Mouse (Mus musculus): ENCODE data around the gene Il17rb. TPM values are rescaled to one million over a fixed set of nuclear protein-coding genes. Genes with fewer than 3 reads are reported as not detected.

Il17rb gene
- polyA plus RNA-seq (2012; rRNA removed) = 3.6 and 7.2 TPM in 2 replicates

- WGBS = 5% methylated on average over 54 of the region's 54 CpGs
- DNase-seq (ENCODE audit: low read depth, low spot score) = peak; percentile 76
Measured at GRCm38 (mm10) chr14:30008733-30009575, at the start of gene Il17rb, which contains the start of gene Chdh. TSS of gene Il17rb (minus strand) at chr14:30008896. TSS of gene Chdh (plus strand) at chr14:30009023.

- DNase-seq (ENCODE audit: low read depth, low spot score) = no peak
- WGBS = 59% methylated on average over 13 of the region's 13 CpGs
Measured at GRCm38 (mm10) chr14:30056031-30056766, 47.5 kb upstream of the Il17rb start.

GRCm38 (mm10) chr14:30054922-30055321 lies 46.2 kb upstream of the Il17rb start:
- WGBS = 54% methylated on average over 7 of the region's 7 CpGs

GRCm38 (mm10) chr14:30050280-30050679 lies 41.6 kb upstream of the Il17rb start:
- no peak for DNase-seq (ENCODE audit: low read depth, low spot score)
- 86% methylated on average over 8 of the region's 8 CpGs for WGBS

More at GRCm38 (mm10) chr14:30054922-30055321, 46.2 kb upstream of the Il17rb start:
- DNase-seq (ENCODE audit: low read depth, low spot score) = no peak

GRCm38 (mm10) chr14:30048049-30048448 lies 39.4 kb upstream of the Il17rb start:
- no peak for DNase-seq (ENCODE audit: low read depth, low spot score)
- 80% methylated on average over 3 of the region's 3 CpGs for WGBS

- WGBS = 86% methylated on average over 4 of the region's 4 CpGs
- no peak for DNase-seq (ENCODE audit: low read depth, low spot score)
Measured at GRCm38 (mm10) chr14:30046976-30047375, 38.3 kb upstream of the Il17rb start.

GRCm38 (mm10) chr14:30045704-30046220 lies 37.1 kb upstream of the Il17rb start:
- 72% methylated on average over 8 of the region's 8 CpGs for WGBS
- no peak for DNase-seq (ENCODE audit: low read depth, low spot score)

- DNase-seq (ENCODE audit: low read depth, low spot score) = no peak
- WGBS = 72% methylated on average over 10 of the region's 10 CpGs
Measured at GRCm38 (mm10) chr14:30045239-30045638, 36.5 kb upstream of the Il17rb start.

- DNase-seq (ENCODE audit: low read depth, low spot score) = no peak
- 75% methylated on average over 7 of the region's 7 CpGs for WGBS
Measured at GRCm38 (mm10) chr14:30043356-30043940, 34.8 kb upstream of the Il17rb start.

GRCm38 (mm10) chr14:30041836-30042235 lies 33.1 kb upstream of the Il17rb start:
- WGBS = 75% methylated on average over 9 of the region's 9 CpGs

GRCm38 (mm10) chr14:30039413-30039812 lies 30.7 kb upstream of the Il17rb start:
- no peak for DNase-seq (ENCODE audit: low read depth, low spot score)
- 69% methylated on average over 4 of the region's 4 CpGs for WGBS

More at GRCm38 (mm10) chr14:30041836-30042235, 33.1 kb upstream of the Il17rb start:
- DNase-seq (ENCODE audit: low read depth, low spot score) = no peak

- DNase-seq (ENCODE audit: low read depth, low spot score) = no peak
- WGBS = 90% methylated on average over 18 of the region's 18 CpGs
Measured at GRCm38 (mm10) chr14:30038431-30038830, 29.7 kb upstream of the Il17rb start.

- no peak for DNase-seq (ENCODE audit: low read depth, low spot score)
Measured at GRCm38 (mm10) chr14:30033405-30033804, 24.7 kb upstream of the Il17rb start.

GRCm38 (mm10) chr14:30027378-30027777 lies 18.7 kb upstream of the Il17rb start:
- WGBS = 69% methylated on average over 2 of the region's 2 CpGs

More at GRCm38 (mm10) chr14:30033405-30033804, 24.7 kb upstream of the Il17rb start:
- 74% methylated on average over 8 of the region's 8 CpGs for WGBS

GRCm38 (mm10) chr14:30024387-30024786 lies 15.7 kb upstream of the Il17rb start:
- 44% methylated on average over 7 of the region's 7 CpGs for WGBS
- DNase-seq (ENCODE audit: low read depth, low spot score) = no peak

More at GRCm38 (mm10) chr14:30027378-30027777, 18.7 kb upstream of the Il17rb start:
- no peak for DNase-seq (ENCODE audit: low read depth, low spot score)

GRCm38 (mm10) chr14:30022471-30022870 lies 13.8 kb upstream of the Il17rb start:
- 84% methylated on average over 6 of the region's 6 CpGs for WGBS
- no peak for DNase-seq (ENCODE audit: low read depth, low spot score)

GRCm38 (mm10) chr14:30019792-30020575 lies 11.3 kb upstream of the Il17rb start:
- no peak for DNase-seq (ENCODE audit: low read depth, low spot score)
- WGBS = 63% methylated on average over 9 of the region's 9 CpGs

GRCm38 (mm10) chr14:30019375-30019774 lies 10.7 kb upstream of the Il17rb start:
- DNase-seq (ENCODE audit: low read depth, low spot score) = no peak
- WGBS = 95% methylated on average over 8 of the region's 8 CpGs

GRCm38 (mm10) chr14:30018846-30019245 lies 10.2 kb upstream of the Il17rb start:
- DNase-seq (ENCODE audit: low read depth, low spot score) = no peak
- 86% methylated on average over 6 of the region's 6 CpGs for WGBS
